Mouse (Mus musculus) spleen, embryonic (tissue): ENCODE data around the gene Il9r.

Experiments used
- CTCF ChIA-PET: fragments of 350-600 bp; sonication (Branson Sonifier 250); formaldehyde crosslinking; loops from one replicate; lab custom pipeline; 2022; lab: Charles Lee

Il9r gene

DNA sequence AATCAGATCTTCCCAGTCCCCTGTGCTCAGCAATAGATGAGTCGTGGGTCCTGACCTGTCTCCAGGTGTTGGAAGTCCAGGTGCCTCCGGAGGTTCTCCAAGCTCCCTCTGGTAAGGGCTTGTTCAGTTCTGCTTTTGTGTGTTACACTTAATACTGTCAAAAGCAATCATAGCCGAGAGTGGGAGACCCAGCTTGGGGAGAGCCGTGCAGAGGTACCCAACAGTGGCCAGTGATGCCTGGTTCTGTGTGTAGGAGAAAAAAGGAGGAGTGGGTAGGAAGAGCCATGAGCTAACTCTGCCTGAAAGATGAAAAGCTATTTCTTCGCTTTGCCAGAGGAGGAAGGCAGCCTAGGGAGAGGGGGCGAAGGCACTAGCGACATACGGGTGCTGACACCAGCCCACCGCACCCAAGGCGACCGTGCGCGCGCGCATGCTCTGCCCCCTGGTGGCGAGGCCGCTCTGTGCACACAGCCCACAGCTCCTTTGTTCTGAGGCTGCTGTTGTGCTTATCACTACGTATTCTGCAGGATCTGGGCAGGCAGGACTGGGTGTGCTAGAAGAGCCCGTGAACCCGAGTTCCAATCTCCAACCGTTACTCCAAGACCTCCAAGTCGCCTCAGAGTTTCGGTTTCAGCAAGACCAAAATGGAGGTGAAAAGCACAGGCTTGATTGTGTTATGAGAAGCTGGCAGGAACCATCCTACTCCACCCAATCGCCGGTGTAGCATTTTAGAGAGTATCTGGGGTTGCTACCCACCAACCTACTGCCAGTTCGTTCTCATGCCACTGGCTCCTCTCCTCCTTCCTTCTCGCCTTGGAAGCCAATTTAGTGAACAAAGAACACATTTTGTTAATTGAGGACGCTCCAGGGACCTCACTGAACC lies 37.9 kb downstream of the Il9r start:
- CTCF ChIA-PET = no interaction called here

- CTCF ChIA-PET = no interaction called here
These were observed 38.6 kb downstream of the Il9r start for GRCm38 (mm10) chr11:32161500-32161899.

DNA sequence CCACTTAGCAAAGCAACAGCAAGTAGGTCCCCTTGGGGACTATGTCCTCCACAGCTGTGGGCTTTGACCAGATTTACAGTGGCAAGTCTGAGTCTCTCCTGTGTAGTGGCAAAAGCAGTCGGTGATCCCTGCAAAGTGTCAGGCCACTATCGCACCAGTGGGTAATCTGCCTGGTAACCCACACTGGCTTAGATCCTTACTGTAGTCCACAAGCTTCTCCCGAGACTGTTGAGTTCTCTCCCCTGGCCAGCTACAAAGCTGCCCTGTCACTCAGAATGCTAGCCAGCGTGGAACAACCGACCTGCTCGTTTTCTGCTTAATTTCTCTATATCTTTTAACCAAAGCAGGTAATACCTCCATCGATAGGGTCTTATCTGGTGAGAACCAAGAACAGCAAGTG lies 39.7 kb downstream of the Il9r start:
- CTCF ChIA-PET = no interaction called here

- CTCF ChIA-PET = no interaction called here
These were observed 40.9 kb downstream of the Il9r start for GRCm38 (mm10) chr11:32159176-32159575.

GRCm38 (mm10) chr11:32157791-32158594 lies 42.1 kb downstream of the Il9r start:
- CTCF ChIA-PET = no interaction called here

- CTCF ChIA-PET = no interaction called here
These were observed 43.0 kb downstream of the Il9r start for GRCm38 (mm10) chr11:32156854-32157630.

DNA sequence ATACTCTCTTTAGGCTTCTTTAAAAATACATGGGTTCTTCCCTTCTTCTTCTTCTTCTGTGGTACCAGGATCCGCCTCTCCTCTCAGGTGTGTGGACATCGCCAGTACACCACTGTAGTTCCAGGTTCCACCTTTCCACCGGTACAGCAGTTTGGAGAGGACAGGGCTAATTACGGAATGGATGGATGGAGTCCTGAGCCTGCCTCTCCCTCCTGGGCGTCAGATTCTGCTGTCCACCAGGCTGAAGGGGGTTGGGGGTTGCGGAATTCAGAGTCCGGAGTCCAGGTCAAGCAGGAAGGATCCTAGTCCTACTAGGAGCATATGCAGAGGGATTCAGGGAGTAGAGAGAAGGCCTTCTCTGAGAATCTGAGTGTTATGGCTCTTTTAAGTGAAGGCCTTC lies 46.9 kb downstream of the Il9r start:
- CTCF ChIA-PET = no interaction called here

- CTCF ChIA-PET = no interaction called here
These were observed 47.3 kb downstream of the Il9r start for GRCm38 (mm10) chr11:32152814-32153213.

DNA sequence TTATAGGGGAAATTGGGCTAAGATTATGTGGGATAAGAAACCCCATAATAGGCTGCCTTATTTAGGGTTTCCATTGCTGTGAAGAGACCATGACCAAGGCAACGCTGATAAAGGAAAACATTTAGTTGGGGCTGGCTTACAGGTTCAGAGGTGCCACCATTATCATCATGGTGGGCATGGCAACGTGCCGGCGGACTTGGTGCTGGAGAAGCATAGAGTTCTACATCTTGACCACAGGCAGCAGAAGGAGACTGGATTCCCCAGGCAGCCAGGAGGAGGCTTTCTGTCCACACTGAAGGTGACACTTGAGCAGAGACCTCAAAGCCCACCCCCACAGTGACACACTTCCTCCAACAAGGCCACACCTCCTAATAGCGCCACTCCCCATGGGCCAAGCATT lies 48.8 kb downstream of the Il9r start:
- CTCF ChIA-PET = interaction anchor here (0.6 kb wide), 1 partner anchor 243 kb away, joined by 3 read pairs; no protein-coding TSS in a partner anchor

DNA sequence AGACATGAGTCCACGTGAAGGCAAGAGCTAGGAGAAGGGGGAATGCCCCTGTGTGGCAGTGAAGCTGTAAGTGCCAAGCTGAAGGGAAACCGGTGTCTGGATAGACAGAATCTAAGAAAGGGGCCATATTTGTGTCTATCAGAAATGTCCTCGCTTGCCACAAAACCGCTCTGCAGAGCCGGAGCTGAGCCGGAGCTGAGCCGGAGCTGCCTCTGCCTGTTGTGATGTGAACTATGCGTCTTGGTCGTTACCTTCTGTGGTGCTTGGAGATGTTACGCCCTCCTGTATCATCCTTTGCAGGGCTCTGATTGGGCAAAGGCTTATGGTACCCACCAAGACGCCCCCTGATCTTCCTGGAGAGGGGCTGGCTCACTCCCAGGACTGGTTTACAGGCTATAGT lies 50.5 kb downstream of the Il9r start:
- CTCF ChIA-PET = no interaction called here

DNA sequence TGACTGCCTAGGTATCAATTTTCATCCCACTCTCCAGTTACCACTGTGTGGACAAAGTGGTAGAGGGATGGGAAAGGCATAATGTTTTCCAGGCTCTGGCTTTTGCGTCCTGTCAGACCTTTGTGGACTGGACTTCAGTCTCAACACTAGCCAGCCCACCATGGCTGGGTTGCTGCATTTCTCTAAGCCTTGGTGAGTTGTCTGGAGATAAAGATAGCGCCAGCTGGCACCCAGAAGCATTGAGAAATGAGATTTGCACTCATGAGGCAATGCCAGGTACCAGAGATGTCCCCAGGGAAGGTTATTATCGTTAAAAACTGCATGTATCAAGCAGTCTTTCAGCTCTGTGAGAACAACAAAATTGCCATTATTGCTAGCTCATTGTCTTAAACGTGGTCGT lies 57.3 kb downstream of the Il9r start:
- CTCF ChIA-PET = interaction anchor here (0.6 kb wide), 1 partner anchor 142 kb away, joined by 6 read pairs; no protein-coding TSS in a partner anchor

- CTCF ChIA-PET = no interaction called here
These were observed 58.2 kb downstream of the Il9r start for GRCm38 (mm10) chr11:32141627-32142586.

DNA sequence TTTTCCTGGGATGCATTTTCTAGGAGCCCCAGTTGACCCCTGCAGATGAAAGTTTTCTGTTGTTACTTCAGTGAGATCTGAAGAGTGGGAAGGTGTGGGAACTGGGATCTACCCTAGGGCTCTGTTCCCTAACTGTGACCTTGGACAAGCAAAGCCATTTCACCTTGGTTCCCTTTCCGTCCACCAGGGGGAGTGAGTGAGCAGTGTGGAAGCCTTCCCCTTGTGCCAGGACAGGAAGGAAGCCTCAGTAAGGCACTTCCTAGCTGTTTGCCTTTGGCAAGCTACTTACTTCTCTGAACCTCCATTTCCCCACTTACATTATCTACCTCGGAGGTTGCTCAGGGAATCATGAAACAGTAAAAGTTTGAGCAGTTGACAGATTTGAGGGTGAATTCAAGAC lies 59.0 kb downstream of the Il9r start:
- CTCF ChIA-PET = no interaction called here

- CTCF ChIA-PET = interaction anchor here (0.7 kb wide), 1 partner anchor 470 kb away, joined by 5 read pairs; no protein-coding TSS in a partner anchor
These were observed 60.5 kb downstream of the Il9r start for GRCm38 (mm10) chr11:32139528-32139961.

GRCm38 (mm10) chr11:32138614-32138964 lies 61.5 kb downstream of the Il9r start:
- CTCF ChIA-PET = interaction anchor here (0.6 kb wide), 1 partner anchor 159 kb away, joined by 4 read pairs; no protein-coding TSS in a partner anchor

GRCm38 (mm10) chr11:32137719-32138613 lies 62.1 kb downstream of the Il9r start:
- CTCF ChIA-PET = interaction anchor here (0.6 kb wide), 1 partner anchor 160 kb away, joined by 4 read pairs; no protein-coding TSS in a partner anchor
